Mouse (Mus musculus) myocyte (in vitro differentiated cells): ENCODE measurements around the gene Arpc4. TPM values are rescaled to one million over a fixed set of nuclear protein-coding genes. Genes with fewer than 3 reads are reported as not detected.
A peak's percentile ranks its signal among the peaks of the same experiment; 100 is the strongest.
"Not testable (repeated sequence)": the region's sequence is repeated elsewhere in the genome, so short reads cannot be mapped to it uniquely, and the experiment has no call there.

Source experiments
- H3K27me3 ChIP-seq: one replicate; pipeline ENCODE4 v1.6.1; 2011; ENCODE audit not compliant: control insufficient read depth, insufficient read depth, insufficient read length
- H3K36me3 ChIP-seq: one replicate; pipeline ENCODE4 v1.6.1; 2011; ENCODE audit not compliant: control insufficient read depth, insufficient read depth
- H3K4me2 ChIP-seq: one replicate; pipeline ENCODE4 v1.6.1; 2011; ENCODE audit warnings: low read depth, control low read depth
- H3K4me3 ChIP-seq: one replicate; pipeline ENCODE4 v1.5.1; 2011; ENCODE audit warnings: mild to moderate bottlenecking, control low read depth, moderate library complexity
- H3K79me2 ChIP-seq: one replicate; pipeline ENCODE4 v1.6.1; 2011; ENCODE audit not compliant: control insufficient read depth, insufficient read depth
- H3ac ChIP-seq: one replicate; pipeline ENCODE4 v1.6.1; 2011; ENCODE audit not compliant: control insufficient read depth, insufficient read length
- CEBPB ChIP-seq: IDR thresholded peaks from 2 replicates; pipeline ENCODE4 v1.6.1; 2011; ENCODE audit warnings: mild to moderate bottlenecking, moderate library complexity; ENCODE audit not compliant: poor library complexity, insufficient read depth, severe bottlenecking
- E2F4 ChIP-seq: IDR thresholded peaks from one replicate; pipeline ENCODE4 v1.6.1; 2011; ENCODE audit warnings: mild to moderate bottlenecking, control low read depth, moderate library complexity; ENCODE audit not compliant: insufficient read depth
- MAX ChIP-seq: IDR thresholded peaks from one replicate; pipeline ENCODE4 v1.6.1; 2011; ENCODE audit warnings: low read depth, mild to moderate bottlenecking, control low read depth
- MYOD1 ChIP-seq, 3 experiments: IDR thresholded peaks; one replicate each; pipeline ENCODE4 v1.6.1; 2011; ENCODE audit warnings: control low read depth in 2 of 3, low read depth in 2 of 3, mild to moderate bottlenecking in 2 of 3, moderate library complexity in 1 of 3; ENCODE audit not compliant: insufficient read length in 2 of 3, control insufficient read depth in 1 of 3
- MYOG ChIP-seq, 3 experiments: IDR thresholded peaks; one replicate each; pipeline ENCODE4 v1.6.1; 2011; ENCODE audit warnings: control low read depth in 2 of 3, low read depth in 2 of 3, mild to moderate bottlenecking in 2 of 3; ENCODE audit not compliant: insufficient read length in 2 of 3, control insufficient read depth in 1 of 3, insufficient read depth in 1 of 3
- POLR2A ChIP-seq: IDR thresholded peaks from one replicate; pipeline ENCODE4 v1.6.1; 2011; ENCODE audit warnings: low read depth, mild to moderate bottlenecking, control low read depth, moderate library complexity; ENCODE audit not compliant: insufficient read length
- POLR2AphosphoS2 ChIP-seq: IDR thresholded peaks from one replicate; pipeline ENCODE4 v1.6.1; 2011; ENCODE audit warnings: low read depth, control low read depth; ENCODE audit not compliant: insufficient read length
- REST ChIP-seq: IDR thresholded peaks from one replicate; pipeline ENCODE4 v1.6.1; 2011; ENCODE audit warnings: mild to moderate bottlenecking, control low read depth, moderate library complexity; ENCODE audit not compliant: insufficient read depth, insufficient read length
- SRF ChIP-seq: IDR thresholded peaks from one replicate; pipeline ENCODE4 v1.6.1; 2011; ENCODE audit warnings: low read depth; ENCODE audit not compliant: control insufficient read depth, insufficient read length
- TCF12 ChIP-seq: IDR thresholded peaks from one replicate; pipeline ENCODE4 v1.6.1; 2011; ENCODE audit warnings: mild to moderate bottlenecking, control low read depth; ENCODE audit not compliant: poor library complexity, insufficient read depth, severe bottlenecking
- TCF3 ChIP-seq: IDR thresholded peaks from one replicate; pipeline ENCODE4 v1.6.1; 2011; ENCODE audit warnings: low read depth, control low read depth; ENCODE audit not compliant: insufficient read length
- USF1 ChIP-seq: IDR thresholded peaks from one replicate; pipeline ENCODE4 v1.6.1; 2011; ENCODE audit warnings: low read depth, mild to moderate bottlenecking, control low read depth, moderate library complexity
- polyA plus RNA-seq: library from polyadenylated mRNA; unstranded; fragments of >200 nt; fragmentation: generic; extraction: Trizol; gene quantifications from one replicate; pipeline ENCODE4 v1.2.1, GENCODE M21; 2012; ENCODE audit warnings: missing spikeins

The Arpc4 gene
- 207 TPM for polyA plus RNA-seq

DNA sequence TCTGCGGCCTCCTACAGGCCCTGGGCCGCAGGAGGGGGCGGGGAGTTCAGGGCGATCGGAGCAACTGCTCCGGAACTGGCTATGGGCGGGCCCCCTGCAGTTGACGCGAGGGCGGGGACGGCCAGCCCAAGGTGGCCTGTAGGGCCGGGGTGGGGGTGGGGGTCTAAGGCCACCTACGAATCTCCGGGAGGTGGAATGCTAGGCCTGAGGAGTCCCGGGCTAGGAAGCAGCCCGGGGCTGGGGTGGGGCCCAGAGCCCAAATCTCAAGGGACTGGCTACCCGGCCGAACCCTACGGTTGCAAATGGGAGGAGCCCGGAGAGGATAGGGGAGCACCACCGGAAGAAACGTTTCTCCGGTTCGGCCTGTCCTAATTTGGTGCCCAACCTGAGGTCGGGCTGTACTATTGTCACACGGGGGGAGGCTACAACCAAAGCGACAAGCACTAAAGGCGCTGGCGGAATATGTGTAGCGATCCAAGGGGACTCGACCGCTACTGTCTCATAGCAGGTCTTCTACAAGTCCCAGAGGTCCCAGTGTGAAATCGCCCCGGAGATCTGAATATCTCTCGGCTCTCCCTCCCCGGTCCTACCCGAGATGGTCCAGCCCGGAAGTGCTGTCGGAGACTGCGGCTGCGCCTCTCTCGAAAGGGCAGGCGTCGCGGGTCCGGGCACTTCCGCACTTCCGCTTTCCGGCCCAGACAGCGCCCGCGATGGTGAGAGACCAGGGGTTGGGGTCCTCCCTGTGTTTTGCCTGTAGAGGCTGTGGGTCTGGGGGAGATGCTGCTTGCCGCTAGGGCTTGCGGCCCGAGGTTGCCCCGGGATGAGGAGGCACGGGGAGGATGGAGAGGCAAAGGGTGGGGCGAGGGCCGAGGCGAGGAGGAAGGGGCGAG lies at the start of gene Arpc4, which contains the start of gene Tada3:
TSS of gene Arpc4 (plus strand) at position 620 of the 890 bp plus-strand sequence.
TSS of gene Tada3 (minus strand) at position 388 of the 890 bp plus-strand sequence.
- peaks cover 19% of the 10 kb centered on the region for H3K36me3 ChIP-seq
- no peaks in the 10 kb centered on the region for H3K27me3 ChIP-seq
- peak; percentile 81 for TF ChIP-seq POLR2AphosphoS2
- TF ChIP-seq TCF3 = no peak
- TF ChIP-seq SRF = peak; percentile 98
- no peak for TF ChIP-seq REST
- TF ChIP-seq MYOG (IDR thresholded peaks at IDR 0.05; ENCODE audit: control insufficient read depth in 1 of 3, insufficient read depth in 1 of 3, insufficient read length in 2 of 3, low read depth in 2 of 3) = peak in 2 of 3 experiments; percentile 36 to 57
- TF ChIP-seq MYOD1 (IDR thresholded peaks at IDR 0.05; ENCODE audit: control insufficient read depth in 1 of 3, insufficient read length in 2 of 3, low read depth in 2 of 3) = peak in 1 of 3 experiments; percentile 31
- TF ChIP-seq POLR2A = peak; percentile 66
- H3K4me2 ChIP-seq = peak within 1 kb of the TSS; percentile 87
- H3K4me3 ChIP-seq = peak within 1 kb of the TSS; percentile 99
- peaks cover 36% of the 10 kb centered on the region for H3K79me2 ChIP-seq
- H3ac ChIP-seq = peak within 1 kb of the TSS; percentile 70

- peaks cover 20% of the 10 kb centered on the region for H3K36me3 ChIP-seq
- TF ChIP-seq REST (no peak), MYOD1 (IDR thresholded peaks at IDR 0.05; ENCODE audit: control insufficient read depth in 1 of 3, insufficient read length in 2 of 3, low read depth in 2 of 3) (no peak), TCF3 (no peak), TCF12 (no peak), MAX (no peak), POLR2AphosphoS2 (no peak), SRF (no peak), E2F4 (no peak), CEBPB (no peak), USF1 (no peak), POLR2A (no peak), MYOG (IDR thresholded peaks at IDR 0.05; ENCODE audit: control insufficient read depth in 1 of 3, insufficient read depth in 1 of 3, insufficient read length in 2 of 3, low read depth in 2 of 3) (no peak)
Observed at GRCm38 (mm10) chr6:113329396-113329795, 48.5 kb upstream of the Arpc4 start.

DNA sequence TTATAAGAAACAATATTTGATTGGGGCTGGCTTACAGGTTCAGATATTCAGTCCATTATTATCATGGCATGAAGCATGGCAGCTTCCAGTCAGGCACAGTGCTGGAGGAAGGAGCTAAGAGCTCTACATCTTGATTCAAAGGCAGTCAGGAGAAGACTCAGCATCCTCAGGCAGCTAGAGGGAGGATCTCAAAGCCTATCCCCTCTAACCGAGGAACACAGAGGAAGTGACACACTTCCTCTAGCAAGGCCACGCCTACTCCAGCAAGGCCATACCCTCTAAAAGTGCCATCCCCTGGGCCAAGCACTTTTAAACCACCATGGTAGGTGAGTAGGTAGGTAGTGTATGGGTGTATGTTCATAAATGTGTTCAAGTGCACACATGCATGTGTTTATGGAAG lies 47.4 kb upstream of the Arpc4 start:
- TF ChIP-seq TCF3 = no peak
- TF ChIP-seq SRF = no peak
- no peak for TF ChIP-seq REST
- no peak for TF ChIP-seq POLR2A
- no peak for TF ChIP-seq USF1
- no peak for TF ChIP-seq POLR2AphosphoS2
- TF ChIP-seq CEBPB = no peak
- no peak for TF ChIP-seq E2F4
- no peak for TF ChIP-seq TCF12
- no peak for TF ChIP-seq MAX
- no peak for TF ChIP-seq MYOD1 (IDR thresholded peaks at IDR 0.05; ENCODE audit: control insufficient read depth in 1 of 3, insufficient read length in 2 of 3, low read depth in 2 of 3)
- no peak for TF ChIP-seq MYOG (IDR thresholded peaks at IDR 0.05; ENCODE audit: control insufficient read depth in 1 of 3, insufficient read depth in 1 of 3, insufficient read length in 2 of 3, low read depth in 2 of 3)
- Histone ChIP-seq H3K4me2 (no peak overlapping the region), H3K4me3 (no peak overlapping the region), H3K36me3 (peaks cover 8% of the 10 kb centered on the region), H3ac (no peak overlapping the region), H3K79me2 (no peaks in the 10 kb centered on the region), H3K27me3 (no peaks in the 10 kb centered on the region)

More at GRCm38 (mm10) chr6:113329396-113329795, 48.5 kb upstream of the Arpc4 start:
- Histone ChIP-seq H3ac (no peak overlapping the region), H3K27me3 (no peaks in the 10 kb centered on the region), H3K79me2 (no peaks in the 10 kb centered on the region), H3K4me3 (no peak overlapping the region), H3K4me2 (no peak overlapping the region)

DNA sequence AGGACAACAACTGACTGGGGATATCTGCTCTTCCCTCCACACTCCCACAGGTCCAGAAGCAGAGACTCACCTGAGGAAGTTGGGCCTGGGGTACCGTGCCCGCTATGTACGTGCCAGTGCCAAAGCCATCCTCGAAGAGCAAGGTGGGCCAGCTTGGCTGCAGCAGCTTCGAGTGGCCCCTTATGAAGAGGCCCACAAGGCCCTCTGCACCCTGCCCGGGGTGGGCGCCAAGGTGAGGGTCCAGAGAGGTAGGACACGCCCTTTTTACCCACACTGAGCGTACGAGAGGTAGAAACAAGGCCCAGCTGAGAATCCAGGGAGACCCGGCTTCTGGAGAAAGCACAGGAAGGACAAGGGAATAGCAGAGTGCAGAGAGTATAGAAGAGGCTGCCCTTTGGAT lies 46.2 kb upstream of the Arpc4 start:
- peaks cover 13% of the 10 kb centered on the region for H3K36me3 ChIP-seq
- H3K27me3 ChIP-seq = no peaks in the 10 kb centered on the region
- no peak overlapping the region for H3K4me2 ChIP-seq
- H3K4me3 ChIP-seq = no peak overlapping the region
- H3ac ChIP-seq = no peak overlapping the region
- TF ChIP-seq SRF = no peak
- no peak for TF ChIP-seq TCF3
- TF ChIP-seq MAX = no peak
- TF ChIP-seq CEBPB = no peak
- no peak for TF ChIP-seq MYOD1 (IDR thresholded peaks at IDR 0.05; ENCODE audit: control insufficient read depth in 1 of 3, insufficient read length in 2 of 3, low read depth in 2 of 3)
- peak; percentile 42 for TF ChIP-seq POLR2AphosphoS2
- TF ChIP-seq REST = no peak
- no peaks in the 10 kb centered on the region for H3K79me2 ChIP-seq

GRCm38 (mm10) chr6:113332734-113333133 lies 45.2 kb upstream of the Arpc4 start:
- not testable (repeated sequence) for H3ac ChIP-seq, H3K4me3 ChIP-seq, H3K27me3 ChIP-seq, H3K79me2 ChIP-seq, H3K4me2 ChIP-seq
- H3K36me3 ChIP-seq = peaks cover 19% of the 10 kb centered on the region
